Mouse (Mus musculus): Measurements from ENCODE around the gene Lrrc23. TPM values are rescaled to one million over a fixed set of nuclear protein-coding genes. Genes with fewer than 3 reads are reported as not detected.

The Lrrc23 gene
- polyA plus RNA-seq, 1 experiment from 2014 or later: not detected

- POLR2A ChIA-PET: interaction anchor here (1.0 to 3.6 kb wide), 4 partner anchors 10 to 63 kb away, joined by 3 to 25 read pairs (median 8); partner anchors contain the start of genes Gm45234 and Spsb2
- ATAC-seq: peak; percentile 63
- peak; percentile 61 for DNase-seq (ENCODE audit: low read depth, low spot score)
- in situ Hi-C loops (cut with MboI; ENCODE audit: low pct_unique_long_range_greater_than_20kb): no loop called here
- TF ChIP-seq CTCF (IDR thresholded peaks at IDR 0.05): no peak
- CTCF ChIA-PET: interaction anchor here (1.4 to 2.6 kb wide), 4 partner anchors 9 to 52 kb away, joined by 3 to 19 read pairs (median 8); partner anchors contain the start of genes Emg1, Gm45234 and Phb2
- H3K27me3 ChIP-seq: no peaks in the 10 kb centered on the region
These were observed 33.8 kb downstream of the Lrrc23 start for GRCm38 (mm10) chr6:124745490-124746295.

GRCm38 (mm10) chr6:124744755-124745321 is 34.7 kb downstream of the Lrrc23 start:
- ChIA-PET POLR2A (interaction anchor here (1.0 to 3.6 kb wide), 4 partner anchors 10 to 64 kb away, joined by 3 to 25 read pairs (median 8); partner anchors contain the start of genes Gm45234 and Spsb2), CTCF (interaction anchor here (1.4 to 2.6 kb wide), 5 partner anchors 10 to 103 kb away, joined by 3 to 19 read pairs (median 4); partner anchors contain the start of genes Emg1, Gm45234 and Phb2)
- no peak for DNase-seq (ENCODE audit: low read depth, low spot score)
- ATAC-seq: no peak
- in situ Hi-C loops (cut with MboI; ENCODE audit: low pct_unique_long_range_greater_than_20kb): no loop called here
- H3K27me3 ChIP-seq: no peaks in the 10 kb centered on the region
- TF ChIP-seq CTCF (IDR thresholded peaks at IDR 0.05): no peak

GRCm38 (mm10) chr6:124743647-124744046 is 35.9 kb downstream of the Lrrc23 start:
- no peak for TF ChIP-seq CTCF (IDR thresholded peaks at IDR 0.05)
- ATAC-seq (no peak), DNase-seq (ENCODE audit: low read depth, low spot score) (no peak)
- in situ Hi-C loops (cut with MboI; ENCODE audit: low pct_unique_long_range_greater_than_20kb): no loop called here
- no peaks in the 10 kb centered on the region for H3K27me3 ChIP-seq
- ChIA-PET POLR2A (interaction anchor here (1.1 to 3.6 kb wide), 2 partner anchors 15 to 85 kb away, joined by 3 to 25 read pairs; partner anchors contain the start of genes Cdca3 and Usp5), CTCF (interaction anchor here (0.7 to 2.6 kb wide), 7 partner anchors 12 to 102 kb away, joined by 3 to 19 read pairs (median 4); partner anchors contain the start of genes Emg1, Gm45234 and Phb2)

GRCm38 (mm10) chr6:124742839-124743514 is 36.5 kb downstream of the Lrrc23 start:
- H3K27me3 ChIP-seq: no peaks in the 10 kb centered on the region
- ChIA-PET CTCF (interaction anchor here (1.1 to 2.2 kb wide), 4 partner anchors 40 to 101 kb away, joined by 3 to 8 read pairs (median 4); no protein-coding TSS in a partner anchor), POLR2A (interaction anchor here (1.1 to 3.6 kb wide), 2 partner anchors 15 to 86 kb away, joined by 3 to 25 read pairs; partner anchors contain the start of genes Cdca3 and Usp5)
- TF ChIP-seq CTCF (IDR thresholded peaks at IDR 0.05): no peak
- ATAC-seq: no peak
- in situ Hi-C loops (cut with MboI; ENCODE audit: low pct_unique_long_range_greater_than_20kb): no loop called here
- DNase-seq (ENCODE audit: low read depth, low spot score): no peak

- ChIA-PET CTCF (interaction anchor here (0.6 to 2.2 kb wide), 6 partner anchors 11 to 100 kb away, joined by 3 to 12 read pairs (median 6); no protein-coding TSS in a partner anchor), POLR2A (interaction anchor here (0.8 to 2.5 kb wide), 5 partner anchors 10 to 73 kb away, joined by 3 to 15 read pairs (median 4); partner anchors contain the start of genes Atn1 and Tpi1)
- DNase-seq (ENCODE audit: low read depth, low spot score) (no peak), ATAC-seq (no peak)
- in situ Hi-C loops (cut with MboI; ENCODE audit: low pct_unique_long_range_greater_than_20kb): no loop called here
- no peaks in the 10 kb centered on the region for H3K27me3 ChIP-seq
- no peak for TF ChIP-seq CTCF (IDR thresholded peaks at IDR 0.05)
These were observed 37.7 kb downstream of the Lrrc23 start for GRCm38 (mm10) chr6:124741842-124742241.

- ATAC-seq: peak; percentile 74
- CTCF ChIA-PET: interaction anchor here (0.6 to 2.2 kb wide), 7 partner anchors 12 to 99 kb away, joined by 3 to 12 read pairs (median 5); no protein-coding TSS in a partner anchor
- in situ Hi-C loops (cut with MboI; ENCODE audit: low pct_unique_long_range_greater_than_20kb): no loop called here
These were observed 38.4 kb downstream of the Lrrc23 start, which contains the start of gene Grcc10 for GRCm38 (mm10) chr6:124740888-124741761. Gene Grcc10 (minus strand): TSS chr6:124741374.

GRCm38 (mm10) chr6:124740211-124740887 is 39.2 kb downstream of the Lrrc23 start:
- no peaks in the 10 kb centered on the region for H3K27me3 ChIP-seq
- TF ChIP-seq CTCF (IDR thresholded peaks at IDR 0.05): no peak
- ChIA-PET CTCF (interaction anchor here (0.7 to 2.2 kb wide), 7 partner anchors 18 to 99 kb away, joined by 3 to 8 read pairs (median 5); no protein-coding TSS in a partner anchor), POLR2A (interaction anchor here (1.4 to 2.5 kb wide), 5 partner anchors 9 to 25 kb away, joined by 4 to 15 read pairs (median 6); partner anchors contain the start of gene Atn1)
- no peak for DNase-seq (ENCODE audit: low read depth, low spot score)
- peak; percentile 34 for ATAC-seq
- in situ Hi-C loops (cut with MboI; ENCODE audit: low pct_unique_long_range_greater_than_20kb): no loop called here

More at GRCm38 (mm10) chr6:124740888-124741761, 38.4 kb downstream of the Lrrc23 start, which contains the start of gene Grcc10:
- H3K27me3 ChIP-seq: no peaks in the 10 kb centered on the region
- POLR2A ChIA-PET: interaction anchor here (0.8 to 2.5 kb wide), 5 partner anchors 10 to 24 kb away, joined by 3 to 15 read pairs (median 6); partner anchors contain the start of gene Atn1
- TF ChIP-seq CTCF (IDR thresholded peaks at IDR 0.05): no peak
- peak; percentile 86 for DNase-seq (ENCODE audit: low read depth, low spot score)

- ChIA-PET POLR2A (interaction anchor here (1.4 to 2.5 kb wide), 4 partner anchors 18 to 24 kb away, joined by 4 to 15 read pairs (median 7); partner anchors contain the start of gene Atn1), CTCF (interaction anchor here (0.7 to 2.1 kb wide), 5 partner anchors 19 to 98 kb away, joined by 3 to 6 read pairs (median 4); no protein-coding TSS in a partner anchor)
- ATAC-seq (no peak), DNase-seq (ENCODE audit: low read depth, low spot score) (no peak)
- no peaks in the 10 kb centered on the region for H3K27me3 ChIP-seq
- no peak for TF ChIP-seq CTCF (IDR thresholded peaks at IDR 0.05)
- in situ Hi-C loops (cut with MboI; ENCODE audit: low pct_unique_long_range_greater_than_20kb): loop anchor here (5.0 kb wide), 1 partner anchor 97 kb away; no protein-coding TSS in a partner anchor
These were observed 40.2 kb downstream of the Lrrc23 start for GRCm38 (mm10) chr6:124739231-124739796.
